Mouse (Mus musculus) olfactory bulb, adult 2 months (tissue): Measurements from ENCODE around the gene Rcn3. TPM values are rescaled to one million over a fixed set of nuclear protein-coding genes. Genes with fewer than 3 reads are reported as not detected.
A peak's percentile ranks its signal among the peaks of the same experiment; 100 is the strongest.

ENCODE experiments used
- H3K27ac ChIP-seq: fragments of 200-500 bp; 2 replicates; pipeline ENCODE4 v1.5.1; 2012; ENCODE audit warnings: low read depth, low read length; ENCODE audit not compliant: insufficient read depth
- H3K4me1 ChIP-seq: fragments of 200-500 bp; 2 replicates; pipeline ENCODE4 v1.6.1; 2012; ENCODE audit warnings: low read length; ENCODE audit not compliant: control insufficient read depth, insufficient read depth
- H3K4me3 ChIP-seq: fragments of 200-500 bp; 2 replicates; pipeline ENCODE4 v1.5.1; 2012; ENCODE audit warnings: mild to moderate bottlenecking, low read depth, low read length, moderate library complexity; ENCODE audit not compliant: insufficient read depth
- CTCF ChIP-seq: fragments of 200-500 bp; IDR thresholded peaks from 2 replicates; pipeline ENCODE4 v1.5.1; 2012; ENCODE audit warnings: low read depth, mild to moderate bottlenecking, low read length, moderate library complexity; ENCODE audit not compliant: insufficient read depth
- POLR2A ChIP-seq: fragments of 200-500 bp; IDR thresholded peaks from 2 replicates; pipeline ENCODE4 v1.6.1; 2012; ENCODE audit warnings: mild to moderate bottlenecking, low read depth, low read length, moderate library complexity; ENCODE audit not compliant: insufficient read depth
- WGBS: fragments of 180-500 bp; shearing (Covaris S2); methylation state at CpG from one replicate; pipeline ENCODE4 v1.1.7; 2018; 5-methylcytosine and 5-hydroxymethylcytosine counted together
- polyA plus RNA-seq: library from polyadenylated mRNA; stranded (reverse); fragments of >200 nt; gene quantifications from 2 replicates; pipeline ENCODE4 v1.2.4, GENCODE M21; 2012; ENCODE audit warnings: low replicate concordance; ENCODE audit not compliant: missing spikeins, insufficient read depth, insufficient read length

Gene Rcn3
- polyA plus RNA-seq, 1 experiment: not detected

DNA sequence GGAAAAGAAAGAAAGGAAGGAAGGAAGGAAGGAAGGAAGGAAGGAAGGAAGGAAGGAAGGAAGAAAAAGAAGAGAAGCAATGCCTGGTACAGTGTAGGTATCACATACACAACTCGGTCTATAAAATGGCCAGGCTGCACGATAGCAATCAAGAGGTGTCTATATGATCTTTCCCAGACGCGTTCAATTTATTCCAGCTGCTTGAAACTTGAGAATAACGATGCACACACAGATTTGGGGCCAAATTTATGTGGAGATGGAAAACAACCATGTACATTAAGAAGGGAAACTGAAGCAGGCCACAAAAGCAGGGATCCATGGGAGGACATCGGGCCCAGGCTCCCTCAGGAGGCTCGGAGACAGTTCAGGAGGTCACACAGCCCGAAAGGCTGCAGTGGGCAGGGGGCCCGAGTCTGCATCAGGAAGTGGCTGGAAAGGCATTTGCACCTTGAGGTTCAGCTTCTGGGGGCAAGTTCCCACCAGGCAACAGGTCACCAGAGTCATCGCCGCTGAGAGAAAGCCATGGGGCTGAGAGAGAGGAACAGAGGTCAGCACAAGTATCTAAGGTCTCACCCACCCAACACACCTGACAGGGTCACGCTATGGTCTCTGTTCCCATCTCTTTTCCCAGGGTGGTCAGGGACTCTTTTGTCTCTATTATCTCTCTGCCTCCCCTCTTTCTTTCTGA is 951 bp upstream of the Rcn3 start:
- Histone ChIP-seq H3K27ac (no peak overlapping the region), H3K4me3 (no peak overlapping the region), H3K4me1 (peaks cover 14% of the 10 kb centered on the region)
- TF ChIP-seq CTCF (no peak), POLR2A (no peak)
- 71% methylated on average over 12 of the region's 12 CpGs for WGBS

DNA sequence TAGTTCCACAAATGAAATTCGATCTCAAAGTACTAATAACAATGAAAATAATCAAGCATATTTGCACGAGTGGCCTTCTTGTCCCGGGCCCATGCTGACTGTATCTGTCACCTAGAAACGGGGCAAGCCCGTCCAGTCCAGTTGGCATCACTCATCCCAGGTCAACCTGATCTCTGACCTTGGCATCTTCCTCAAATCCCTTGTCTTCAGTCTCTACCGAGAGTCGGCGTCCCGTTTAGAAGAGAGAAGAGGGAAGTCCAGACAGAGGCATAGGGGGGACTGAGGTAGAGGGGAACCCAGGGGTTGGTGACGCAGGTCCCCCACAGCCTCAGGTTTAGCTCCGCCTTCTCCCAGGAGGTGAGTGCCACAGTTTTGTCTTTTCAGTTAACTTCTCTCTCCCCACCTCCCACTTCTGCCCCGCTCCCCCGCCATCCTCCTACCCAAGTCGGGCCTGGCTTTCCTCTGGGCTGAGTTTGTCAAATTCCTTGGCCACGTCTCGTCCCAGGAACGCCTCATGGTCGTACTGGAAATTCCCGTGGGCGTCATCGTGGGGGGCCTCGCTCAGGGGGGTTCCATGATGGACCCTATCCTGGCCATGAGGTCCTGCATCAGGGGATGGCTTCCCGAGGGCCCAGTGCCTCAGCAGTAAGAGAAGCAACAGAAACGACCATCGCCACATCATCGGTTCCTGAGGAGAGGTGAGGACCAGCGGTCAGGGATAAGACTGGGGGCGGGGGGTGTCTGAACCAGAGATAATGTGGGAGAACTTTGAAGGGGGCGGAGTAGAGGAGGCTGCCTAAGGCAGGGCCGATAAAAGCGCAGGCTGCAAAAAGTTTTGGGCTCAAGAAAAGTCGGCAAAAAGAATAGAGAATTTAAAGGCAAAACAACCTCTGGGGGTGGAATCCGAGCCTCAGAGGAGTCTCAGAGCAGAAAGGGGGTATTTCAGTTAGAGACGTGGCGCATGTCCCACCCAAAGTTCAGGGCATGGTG is 725 bp downstream of the Rcn3 start:
- TF ChIP-seq POLR2A (no peak), CTCF (no peak)
- 27% methylated on average over 35 of the region's 35 CpGs for WGBS
- Histone ChIP-seq H3K4me3 (peak overlapping the region; percentile 37; the same call in 1 of the 2 replicates), H3K4me1 (peaks cover 14% of the 10 kb centered on the region), H3K27ac (no peak overlapping the region)

DNA sequence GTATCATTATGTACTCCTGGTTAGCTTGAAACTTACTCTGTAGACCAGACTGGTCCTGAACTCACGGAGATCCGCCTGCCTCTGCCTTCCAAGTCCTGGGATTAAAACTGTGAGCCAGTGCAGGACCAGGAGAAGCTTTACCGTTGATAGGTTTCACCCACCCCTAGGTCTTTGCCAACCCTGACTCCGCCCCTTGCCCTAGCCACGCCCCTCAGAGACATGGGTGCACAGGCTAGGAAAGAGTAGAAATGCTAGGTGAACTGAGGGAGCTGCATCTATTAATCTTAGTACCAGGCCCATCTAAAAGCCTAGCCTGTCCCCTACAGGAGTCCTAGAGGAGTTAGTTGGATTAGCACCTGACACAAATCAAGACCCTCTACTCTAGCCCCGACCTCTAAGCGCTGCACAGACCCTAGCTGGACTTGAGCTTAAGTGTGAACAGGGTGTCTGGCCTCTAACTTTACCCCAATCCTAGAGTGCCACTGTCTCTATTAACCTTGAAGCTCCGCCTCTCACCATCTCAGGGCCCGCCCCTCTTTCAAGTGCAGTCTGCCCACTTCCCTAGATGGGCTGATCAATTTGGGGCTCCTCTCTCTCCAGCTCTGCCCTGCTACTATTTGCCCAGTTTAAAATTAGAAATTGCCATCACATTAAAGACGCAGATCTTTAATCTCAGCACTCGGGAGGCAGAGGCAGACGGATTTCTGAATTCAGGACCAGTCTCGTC is 1.6 kb downstream of the Rcn3 start:
- H3K4me1 ChIP-seq: peaks cover 14% of the 10 kb centered on the region
- TF ChIP-seq POLR2A (no peak), CTCF (no peak)
- H3K4me3 ChIP-seq: no peak overlapping the region
- no peak overlapping the region for H3K27ac ChIP-seq
- WGBS: 87% methylated on average over 13 of the region's 13 CpGs

DNA sequence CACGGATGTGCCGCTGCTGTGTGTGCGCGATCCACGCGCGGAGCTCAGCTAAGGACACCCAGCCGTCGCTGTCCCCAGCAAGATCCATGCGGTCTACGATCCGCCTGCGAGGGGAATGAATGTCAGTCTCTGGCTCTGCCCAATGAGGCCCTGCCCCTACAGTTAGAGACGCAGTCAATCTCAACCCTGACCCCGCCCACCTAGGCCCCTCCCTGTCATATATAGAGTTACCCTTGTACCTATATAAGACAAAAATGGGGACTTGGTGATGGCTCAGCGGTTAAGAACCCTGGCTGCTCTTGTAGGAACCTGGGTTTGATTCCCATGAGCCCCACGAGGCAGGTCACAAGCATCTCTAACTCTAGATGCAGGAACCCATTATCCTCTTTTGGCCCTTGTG is 3.4 kb downstream of the Rcn3 start:
- Histone ChIP-seq H3K4me3 (no peak overlapping the region), H3K27ac (no peak overlapping the region), H3K4me1 (peaks cover 14% of the 10 kb centered on the region)
- WGBS: 96% methylated on average over 17 of the region's 17 CpGs
- TF ChIP-seq CTCF (no peak), POLR2A (no peak)

DNA sequence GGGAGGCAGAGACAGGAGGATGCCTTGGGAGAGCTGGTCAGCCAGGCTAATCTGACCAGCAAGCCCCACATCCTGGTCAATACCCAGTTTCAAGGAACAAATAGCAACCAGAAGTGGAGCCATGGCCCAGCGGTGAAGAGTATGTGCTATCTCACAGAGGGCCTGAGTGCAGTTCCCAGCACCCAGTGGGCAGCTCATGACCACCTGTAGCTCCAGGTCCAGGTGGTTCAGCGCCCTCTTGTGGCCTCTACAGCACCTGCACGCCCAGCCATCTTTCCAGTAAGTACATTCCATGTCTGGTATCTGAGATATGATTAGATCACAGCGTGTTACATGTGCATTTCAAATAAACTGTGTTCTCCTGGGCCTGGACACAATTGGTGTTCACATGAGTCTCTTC is 5.9 kb downstream of the Rcn3 start:
- WGBS: 77% methylated on average over 4 of the region's 4 CpGs
- H3K27ac ChIP-seq: no peak overlapping the region

DNA sequence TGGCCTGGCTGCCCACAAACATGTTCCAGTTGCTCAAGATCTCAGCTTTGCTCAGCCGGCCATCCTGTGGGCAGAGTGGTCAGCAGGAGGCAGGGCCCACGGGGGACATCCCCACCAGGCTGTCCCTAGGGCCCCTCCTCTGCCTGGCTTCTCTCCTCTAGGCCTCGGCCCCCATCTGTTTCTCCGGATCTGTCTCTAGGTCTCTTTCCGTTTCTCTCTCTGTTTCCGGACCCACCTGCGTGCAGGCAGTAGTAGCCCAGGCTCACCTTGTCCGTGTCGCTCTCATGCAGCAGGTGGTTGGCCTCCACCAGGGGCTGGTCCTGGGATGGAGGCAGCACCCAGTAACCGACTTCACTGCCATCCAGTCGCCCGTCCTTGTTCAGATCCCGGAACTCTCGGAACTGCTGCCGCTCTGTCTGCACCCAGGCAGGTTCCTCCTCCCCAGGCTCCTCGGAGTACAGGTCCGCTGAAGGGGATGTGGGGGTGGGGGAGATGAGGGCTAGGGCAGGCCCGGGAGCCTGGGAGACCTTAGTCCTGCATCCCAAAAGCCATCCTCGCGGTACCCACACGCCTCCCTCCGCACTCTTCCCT is 8.6 kb downstream of the Rcn3 start:
- Histone ChIP-seq H3K4me1 (peaks cover 7% of the 10 kb centered on the region; the same call in 1 of the 2 replicates), H3K27ac (peak overlapping the region; percentile 13), H3K4me3 (no peak overlapping the region)
- TF ChIP-seq CTCF: no peak
- TF ChIP-seq POLR2A: no peak
- 88% methylated on average over 22 of the region's 22 CpGs for WGBS

More for the DNA sequence above, 5.9 kb downstream of the Rcn3 start:
- Histone ChIP-seq H3K4me1 (peaks cover 8% of the 10 kb centered on the region; the same call in 1 of the 2 replicates), H3K4me3 (no peak overlapping the region)
- TF ChIP-seq POLR2A (no peak), CTCF (no peak)

DNA sequence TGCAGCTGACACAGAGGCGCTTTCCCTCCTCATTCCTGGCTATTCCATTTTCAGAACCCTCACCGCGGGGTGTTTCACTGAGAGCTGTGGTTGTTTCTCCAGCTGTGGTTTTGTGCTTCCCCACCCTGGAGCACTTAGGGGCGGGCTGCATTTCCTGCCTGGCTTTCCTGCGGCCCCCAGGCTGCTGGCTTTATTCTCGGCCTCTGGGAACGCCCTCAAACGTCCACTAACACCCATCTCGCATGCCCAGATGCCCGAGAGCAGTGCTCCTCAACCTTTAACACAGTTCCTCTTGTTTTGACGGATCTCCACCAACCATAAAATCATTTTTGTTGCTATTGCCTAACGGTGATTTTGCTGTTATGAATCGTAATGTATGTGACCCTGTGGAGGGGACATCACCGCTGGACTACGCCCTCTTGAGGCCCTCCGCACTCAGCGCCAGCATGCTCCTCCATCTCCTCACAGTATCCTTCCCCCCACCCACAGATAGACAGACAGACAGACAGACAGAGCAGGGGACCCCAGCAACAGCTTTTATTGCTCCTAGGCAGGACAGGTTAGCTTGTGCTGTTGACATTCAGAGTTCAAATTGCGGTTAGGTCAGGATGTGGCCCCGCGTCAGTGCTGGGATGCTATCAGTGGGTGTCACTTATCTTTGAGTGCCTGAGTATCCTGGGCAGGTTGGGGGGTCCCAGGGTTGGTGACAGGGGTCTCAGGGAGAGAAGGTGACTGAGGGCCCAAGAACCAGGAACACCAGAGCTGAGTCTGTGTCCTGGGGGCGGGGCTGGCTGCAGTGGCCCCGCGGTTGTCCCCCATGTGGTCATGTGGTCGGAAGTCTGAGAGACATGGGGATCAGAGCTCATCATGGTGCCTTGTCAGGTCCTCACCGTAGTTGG is 9.4 kb downstream of the Rcn3 start:
- H3K4me1 ChIP-seq: peaks cover 7% of the 10 kb centered on the region; the same call in 1 of the 2 replicates
- H3K27ac ChIP-seq: peak overlapping the region; percentile 13
- no peak overlapping the region for H3K4me3 ChIP-seq
- 58% methylated on average over 25 of the region's 25 CpGs for WGBS
- TF ChIP-seq CTCF: no peak
- no peak for TF ChIP-seq POLR2A
